Mouse (Mus musculus): ENCODE measurements at regions not wholly inside any gene's neighbourhood (a gene's known extent, or its start where the extent isn't known, plus 50 kb on each side); places are given as distances from the start of the nearest gene placed in this dataset.

DNA sequence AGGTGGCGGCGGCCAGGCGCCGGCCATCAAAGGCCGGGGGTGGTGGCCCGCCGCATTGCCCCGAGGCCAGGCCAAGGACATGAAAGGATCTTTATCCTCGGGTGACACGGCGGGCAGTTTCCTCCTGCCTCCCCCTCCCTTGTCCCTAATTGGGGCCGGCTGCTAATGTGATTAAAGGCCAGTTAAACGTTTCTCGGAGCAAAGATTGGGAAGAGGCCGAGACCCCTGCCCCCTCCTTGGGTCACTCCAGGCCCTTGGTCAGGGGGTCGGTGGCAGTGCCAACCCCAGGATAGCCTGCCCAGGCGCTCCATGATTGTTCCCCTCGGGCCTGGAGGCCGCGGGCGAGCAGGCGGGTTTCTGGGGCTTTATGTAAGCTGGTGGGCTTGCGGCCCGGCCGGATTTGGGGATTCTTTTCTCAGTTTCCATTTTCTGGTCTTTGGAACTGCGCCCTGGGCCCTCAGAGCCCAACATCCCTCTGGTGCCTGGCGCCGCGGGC, 90.7 kb upstream of the Dio3 start:
- DNase-seq = no peak

DNA sequence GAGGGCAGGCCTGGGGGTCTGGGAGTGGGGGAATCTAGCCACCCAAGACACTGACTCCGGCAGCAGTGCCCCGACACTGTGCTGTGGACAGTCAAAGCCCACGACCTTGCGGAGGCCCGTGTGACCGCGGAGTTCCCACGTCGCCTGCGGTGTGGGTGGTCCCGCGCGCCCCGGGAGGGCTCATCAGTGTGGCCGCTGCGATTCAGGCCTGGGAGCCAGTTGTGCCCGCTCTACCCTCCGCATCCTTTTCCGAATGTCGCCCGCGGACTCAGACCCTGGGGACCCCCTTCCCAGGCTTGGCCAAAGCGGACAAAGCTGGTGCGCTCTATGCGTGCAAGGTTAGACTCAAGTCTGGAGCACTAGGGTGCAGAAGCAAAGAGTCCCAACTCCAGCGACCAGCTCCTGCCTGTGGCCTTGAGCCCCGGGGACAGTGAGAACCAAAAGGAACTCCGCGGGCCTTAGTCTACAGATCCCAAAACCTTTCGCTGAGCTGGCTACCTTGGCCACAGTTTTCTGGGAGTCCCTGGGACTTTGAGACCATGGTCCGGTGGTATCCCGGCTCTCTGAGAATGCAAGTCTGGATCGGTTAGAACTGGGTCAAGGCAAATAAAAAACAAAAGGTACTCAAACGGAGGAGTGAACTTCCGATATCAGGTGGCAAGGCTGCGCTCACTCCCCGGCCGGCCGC, 90.1 kb upstream of the Dio3 start:
- peak; percentile 24 for DNase-seq

- DNase-seq = peak; percentile 23
Measured at GRCm38 (mm10) chr12:110189329-110189642, 89.6 kb upstream of the Dio3 start.

DNA sequence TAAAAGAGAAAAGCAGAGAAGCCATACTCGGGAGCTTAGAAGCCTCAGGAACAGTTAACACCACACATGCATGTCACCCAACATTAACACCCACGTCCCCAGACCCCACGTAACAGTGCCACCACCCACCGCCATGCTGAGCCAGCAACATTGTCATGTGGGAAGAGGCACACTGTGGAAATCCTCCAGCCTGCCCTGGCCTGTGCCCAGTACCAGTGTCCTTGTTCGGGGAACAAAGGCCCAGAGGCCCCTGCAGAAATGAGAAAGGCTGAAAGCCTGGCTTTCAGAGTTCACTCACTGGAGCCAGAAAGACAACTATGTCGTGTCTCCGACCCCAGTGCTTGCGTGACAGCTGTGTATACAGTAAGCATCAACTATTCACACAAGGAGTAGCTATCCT, 86.7 kb upstream of the Dio3 start:
- DNase-seq = no peak

DNA sequence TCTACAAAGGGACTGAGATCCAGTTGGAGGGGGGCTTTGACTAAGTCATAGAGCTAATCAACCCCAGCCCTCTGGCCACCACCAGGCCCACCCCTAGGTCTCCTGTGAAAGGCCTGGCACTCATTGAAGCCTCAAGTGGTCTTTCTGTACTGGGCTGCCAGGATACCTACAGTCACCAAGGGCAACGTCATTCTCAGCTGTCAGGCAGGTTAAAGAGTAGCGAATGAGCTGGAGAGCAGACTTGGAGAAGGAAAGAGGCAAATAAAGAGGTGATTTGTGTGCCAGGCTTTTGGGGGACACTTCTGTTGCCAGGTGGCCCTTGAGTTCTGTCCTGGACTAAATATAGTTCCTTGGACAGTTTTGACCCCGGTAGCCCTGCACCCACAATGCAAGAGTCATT, 81.5 kb upstream of the Dio3 start:
- no peak for DNase-seq

- peak; percentile 51 for DNase-seq
Measured at GRCm38 (mm10) chr12:110200471-110200870, 78.4 kb upstream of the Dio3 start.

DNA sequence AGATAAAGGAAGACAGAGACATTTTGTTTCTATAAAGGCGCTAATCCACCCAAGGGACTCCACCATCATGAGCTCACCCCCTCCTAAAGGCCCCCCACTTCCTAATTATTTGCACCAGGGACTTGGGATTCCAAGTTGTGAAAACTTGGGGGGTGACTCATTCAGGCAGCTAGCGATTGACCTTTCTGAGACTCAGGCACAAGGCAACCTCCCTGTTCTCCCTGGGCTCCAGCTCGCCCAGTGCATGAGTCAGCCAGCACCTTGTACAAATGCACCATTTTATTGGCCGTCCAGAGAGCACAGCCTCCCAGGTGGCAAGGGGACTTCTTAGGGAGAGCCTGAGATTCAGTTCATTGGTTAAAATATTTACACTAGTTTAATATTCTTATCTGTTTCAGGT, 78.0 kb upstream of the Dio3 start:
- DNase-seq = no peak

- no peak for DNase-seq
Measured at GRCm38 (mm10) chr12:110203271-110204014, 75.4 kb upstream of the Dio3 start.

DNA sequence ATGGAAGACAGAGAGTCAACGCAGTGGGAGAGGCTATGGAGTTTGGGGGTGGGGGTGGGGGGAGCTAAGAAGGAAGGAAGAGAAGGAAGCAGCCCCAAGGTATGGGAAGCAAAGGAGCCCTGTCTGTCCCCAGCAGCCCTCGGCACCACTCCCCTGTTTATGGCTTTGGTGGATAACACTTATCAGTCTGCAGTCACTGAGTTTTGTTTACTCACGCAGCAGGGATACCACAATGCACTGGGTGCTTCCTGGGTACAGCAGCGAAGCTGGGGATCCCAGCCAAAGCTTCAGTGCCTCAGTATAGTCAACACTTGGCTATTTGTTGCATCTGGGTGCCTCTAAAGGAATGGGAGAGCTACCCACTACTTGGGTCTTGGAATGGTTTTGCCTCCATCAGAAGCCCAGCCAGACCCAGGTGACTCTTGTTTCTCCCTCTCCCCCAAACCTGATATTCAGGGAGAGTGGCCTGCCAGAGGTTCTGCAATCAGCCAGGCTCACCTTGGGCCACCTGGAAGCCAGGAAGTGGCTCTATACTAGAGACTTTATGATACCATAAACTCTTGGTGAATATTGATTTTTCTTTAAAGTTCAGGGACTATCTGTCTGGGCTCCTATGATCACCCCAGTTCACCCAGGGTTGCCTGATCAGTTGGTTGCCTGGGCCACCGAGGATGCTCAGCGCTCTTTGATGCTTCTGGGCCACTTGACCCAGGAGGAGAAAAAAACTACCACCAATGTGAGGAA, 74.5 kb upstream of the Dio3 start:
- DNase-seq = no peak

GRCm38 (mm10) chr12:110206271-110206670, 72.6 kb upstream of the Dio3 start:
- no peak for DNase-seq

GRCm38 (mm10) chr12:110206812-110207211, 72.1 kb upstream of the Dio3 start:
- DNase-seq = no peak

DNA sequence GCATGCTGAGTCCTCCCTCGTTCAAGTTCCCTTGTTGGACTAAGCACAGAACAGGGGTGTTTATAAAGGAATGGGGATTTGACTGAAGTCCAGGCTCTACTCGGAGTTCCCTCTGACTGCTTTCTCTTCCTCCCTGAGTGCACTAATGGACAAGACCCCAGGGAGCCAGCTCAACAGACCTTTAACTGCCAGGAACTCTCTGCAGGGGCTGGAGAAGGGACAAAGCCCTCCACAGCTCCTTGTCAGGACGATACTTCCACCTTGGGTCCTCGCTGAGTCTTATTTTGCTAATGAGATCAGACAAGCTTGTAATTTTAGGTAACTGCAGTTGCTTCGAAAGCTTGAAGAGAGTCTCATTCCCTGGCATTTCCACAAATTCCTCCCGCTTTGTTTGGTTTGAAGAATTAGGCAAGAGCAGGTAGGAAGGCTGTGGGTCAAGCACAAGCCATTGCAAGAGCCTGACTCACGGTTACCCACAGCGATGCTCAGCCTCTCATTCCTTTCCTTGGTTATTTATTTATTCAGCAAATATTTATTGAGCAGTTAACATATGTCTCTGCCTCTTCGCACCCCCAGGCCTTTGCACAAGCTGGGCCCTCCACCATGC, 71.5 kb upstream of the Dio3 start:
- DNase-seq = no peak

GRCm38 (mm10) chr12:110212716-110213115, 66.2 kb upstream of the Dio3 start:
- DNase-seq = no peak

GRCm38 (mm10) chr12:110214833-110215232, 64.0 kb upstream of the Dio3 start:
- DNase-seq = no peak

- DNase-seq = peak; percentile 61
Measured at GRCm38 (mm10) chr12:110215311-110215710, 63.6 kb upstream of the Dio3 start.

DNA sequence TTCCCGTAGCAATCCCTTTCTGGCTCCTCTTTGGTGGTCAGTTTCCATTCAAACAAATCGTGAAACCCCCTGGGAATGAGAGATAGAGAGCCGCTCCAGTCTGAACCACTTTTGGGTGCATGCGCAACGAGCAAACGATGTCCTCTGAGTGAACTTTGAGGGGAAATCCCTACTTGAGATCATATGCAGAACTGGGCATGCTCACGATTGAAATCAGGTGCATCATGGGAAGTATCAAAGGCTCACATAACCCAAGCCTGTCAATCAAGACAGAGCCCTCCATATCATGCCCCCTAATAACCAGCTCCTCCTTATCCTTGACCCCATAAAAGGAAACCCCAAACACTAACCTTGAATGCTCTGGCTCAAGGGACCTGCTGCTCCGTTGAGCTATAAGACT, 59.1 kb upstream of the Dio3 start:
- no peak for DNase-seq

DNA sequence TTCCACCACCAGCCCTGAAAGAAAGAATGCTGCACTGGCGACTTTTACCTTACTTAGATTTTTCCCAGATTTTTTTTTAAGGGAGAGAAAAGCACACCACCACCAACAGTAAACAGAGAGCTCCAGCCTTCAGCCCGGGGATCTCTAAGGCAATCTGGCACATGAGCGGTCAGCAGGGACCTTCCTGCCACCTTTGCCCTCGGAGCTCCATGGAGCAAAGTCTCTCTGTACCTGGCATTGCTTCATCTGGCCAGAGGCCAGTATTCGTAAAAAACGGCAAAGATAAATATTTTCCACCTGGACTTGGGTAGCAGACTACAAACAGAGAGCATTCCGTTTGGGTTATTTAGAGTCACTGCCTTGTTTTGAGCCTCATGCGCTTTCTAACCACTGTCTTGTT, 58.4 kb upstream of the Dio3 start:
- peak; percentile 86 for DNase-seq

- DNase-seq = no peak
Measured at GRCm38 (mm10) chr12:110221184-110221583, 57.7 kb upstream of the Dio3 start.

- no peak for DNase-seq
Measured at GRCm38 (mm10) chr12:110221679-110222078, 57.2 kb upstream of the Dio3 start.

GRCm38 (mm10) chr12:110224250-110224649, 54.6 kb upstream of the Dio3 start:
- DNase-seq = no peak

DNA sequence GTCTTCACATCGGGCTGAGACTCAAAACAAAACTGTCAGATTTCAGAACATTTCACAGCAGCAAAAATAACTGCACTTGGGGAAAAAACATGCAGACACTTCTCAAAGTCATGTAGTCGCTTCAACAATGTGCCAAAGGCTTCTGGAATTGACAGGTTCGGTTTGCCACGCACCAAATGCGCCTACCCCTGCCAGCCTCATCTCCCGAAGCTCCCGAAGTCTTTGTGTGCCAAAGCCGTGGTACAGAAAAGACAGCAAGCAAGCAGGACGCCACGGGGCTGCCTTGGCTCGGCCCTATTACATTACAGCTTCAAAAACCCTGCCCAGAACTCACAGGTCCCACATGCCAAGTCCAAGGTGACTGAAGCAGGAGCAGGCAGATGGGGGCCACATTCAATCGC, 50.9 kb upstream of the Dio3 start:
- DNase-seq = no peak

All from kidney, adult 18-20 months (tissue).